Mouse (Mus musculus) midbrain, embryonic 12.5 days (tissue): ENCODE data around the gene Adamtsl1. TPM values are rescaled to one million over a fixed set of nuclear protein-coding genes. Genes with fewer than 3 reads are reported as not detected.

ENCODE experiments used
- ATAC-seq: fragments of 200-750 bp; cut with Nextera tagmentation; 2 replicates; pipeline ENCODE4 v1.8.0; 2017; ENCODE audit warnings: low read depth, moderate TSS enrichment, moderate library complexity; ENCODE audit not compliant: low FRiP score
- H3K27ac ChIP-seq: fragments of 300-500 bp; sonication (generic); replicated peaks from 2 replicates; pipeline ENCODE4 v1.5.1; 2016; ENCODE audit warnings: mild to moderate bottlenecking
- H3K27me3 ChIP-seq: fragments of 300-500 bp; sonication (generic); 2 replicates; pipeline ENCODE4 v1.6.1; 2016; ENCODE audit warnings: mild to moderate bottlenecking
- H3K36me3 ChIP-seq: fragments of 300-500 bp; sonication (generic); 2 replicates; pipeline ENCODE4 v1.6.1; 2016
- H3K4me1 ChIP-seq: fragments of 300-500 bp; sonication (generic); 2 replicates; pipeline ENCODE4 v1.6.1; 2016
- H3K4me2 ChIP-seq: fragments of 300-500 bp; sonication (generic); replicated peaks from 2 replicates; pipeline ENCODE4 v1.6.1; 2016; ENCODE audit warnings: mild to moderate bottlenecking, moderate library complexity
- H3K4me3 ChIP-seq: fragments of 300-500 bp; sonication (generic); 2 replicates; pipeline ENCODE4 v1.5.1; 2016; ENCODE audit warnings: mild to moderate bottlenecking
- H3K9ac ChIP-seq: fragments of 300-500 bp; sonication (generic); replicated peaks from 2 replicates; pipeline ENCODE4 v1.6.1; 2016; ENCODE audit warnings: mild to moderate bottlenecking, moderate library complexity
- H3K9me3 ChIP-seq: fragments of 300-500 bp; sonication (generic); 2 replicates; pipeline ENCODE4 v1.6.1; 2016; ENCODE audit warnings: mild to moderate bottlenecking
- WGBS: fragments of 180-500 bp; shearing (Covaris S2); methylation state at CpG from one replicate; pipeline ENCODE4 v1.1.7; 2016; 5-methylcytosine and 5-hydroxymethylcytosine counted together
- polyA plus RNA-seq: library from polyadenylated mRNA; unstranded; fragments of >200 nt; fragmentation: Nextera tagmentation; extraction: Ambion mirVana; gene quantifications from 2 replicates; pipeline ENCODE4 v1.2.1, GENCODE M21; 2016

Gene Adamtsl1
- polyA plus RNA-seq, 1 experiment from 2014 or later: 10.2 TPM

DNA sequence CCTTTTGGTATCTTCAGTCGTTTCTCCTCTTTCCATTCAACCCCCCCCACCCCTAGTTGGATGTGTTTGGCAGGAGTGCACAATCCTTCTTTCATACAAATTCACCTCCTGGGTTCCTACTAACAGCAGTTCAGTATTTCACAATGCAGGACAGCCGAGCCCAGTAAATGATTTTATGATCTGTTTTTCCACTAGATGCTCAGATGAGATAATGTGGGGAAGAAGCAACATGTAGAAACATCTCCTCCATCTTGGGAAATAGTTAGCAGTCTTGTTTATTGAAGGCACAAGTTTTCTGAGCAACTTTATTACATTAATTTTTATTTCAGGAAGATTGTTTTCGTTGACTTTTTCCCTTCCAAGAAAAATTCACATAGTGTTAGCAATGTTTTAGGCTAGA is 40.7 kb downstream of the Adamtsl1 start:
- no peak overlapping the region for H3K4me2 ChIP-seq
- H3K4me3 ChIP-seq: no peak overlapping the region
- no peaks in the 10 kb centered on the region for H3K36me3 ChIP-seq
- no peak overlapping the region for H3K27ac ChIP-seq
- no peaks in the 10 kb centered on the region for H3K9me3 ChIP-seq
- H3K4me1 ChIP-seq: no peaks in the 10 kb centered on the region
- WGBS: 84% methylated on average over 3 of the region's 3 CpGs
- H3K9ac ChIP-seq: no peak overlapping the region
- no peaks in the 10 kb centered on the region for H3K27me3 ChIP-seq
- ATAC-seq: no peak

- H3K27ac ChIP-seq: no peak overlapping the region
- H3K9me3 ChIP-seq: no peaks in the 10 kb centered on the region
- H3K27me3 ChIP-seq: no peaks in the 10 kb centered on the region
- H3K4me3 ChIP-seq: no peak overlapping the region
- no peaks in the 10 kb centered on the region for H3K4me1 ChIP-seq
- H3K4me2 ChIP-seq: no peak overlapping the region
- no peak for ATAC-seq
- H3K9ac ChIP-seq: no peak overlapping the region
- 91% methylated on average over 6 of the region's 6 CpGs for WGBS
- no peaks in the 10 kb centered on the region for H3K36me3 ChIP-seq
Measured at GRCm38 (mm10) chr4:85559753-85560152, 45.8 kb downstream of the Adamtsl1 start.

GRCm38 (mm10) chr4:85585426-85585825 is 71.5 kb downstream of the Adamtsl1 start:
- 91% methylated on average over 2 of the region's 2 CpGs for WGBS
- no peaks in the 10 kb centered on the region for H3K4me1 ChIP-seq
- no peak overlapping the region for H3K9ac ChIP-seq
- H3K27me3 ChIP-seq: no peaks in the 10 kb centered on the region
- H3K9me3 ChIP-seq: no peaks in the 10 kb centered on the region
- H3K4me3 ChIP-seq: no peak overlapping the region
- H3K27ac ChIP-seq: no peak overlapping the region
- no peak for ATAC-seq
- H3K4me2 ChIP-seq: no peak overlapping the region
- H3K36me3 ChIP-seq: no peaks in the 10 kb centered on the region

GRCm38 (mm10) chr4:85588928-85589327 is 75.0 kb downstream of the Adamtsl1 start:
- Histone ChIP-seq H3K27ac (no peak overlapping the region), H3K9me3 (no peaks in the 10 kb centered on the region), H3K4me1 (no peaks in the 10 kb centered on the region), H3K27me3 (no peaks in the 10 kb centered on the region), H3K4me3 (no peak overlapping the region), H3K36me3 (no peaks in the 10 kb centered on the region), H3K4me2 (no peak overlapping the region), H3K9ac (no peak overlapping the region)
- WGBS: 82% methylated on average over 4 of the region's 4 CpGs
- ATAC-seq: no peak

- Histone ChIP-seq H3K36me3 (no peaks in the 10 kb centered on the region), H3K9ac (no peak overlapping the region), H3K4me3 (no peak overlapping the region), H3K27me3 (no peaks in the 10 kb centered on the region), H3K4me2 (no peak overlapping the region), H3K27ac (no peak overlapping the region), H3K9me3 (no peaks in the 10 kb centered on the region), H3K4me1 (no peaks in the 10 kb centered on the region)
- no peak for ATAC-seq
- WGBS: 82% methylated on average over 7 of the region's 7 CpGs
Measured at GRCm38 (mm10) chr4:85591037-85591436, 77.1 kb downstream of the Adamtsl1 start.

DNA sequence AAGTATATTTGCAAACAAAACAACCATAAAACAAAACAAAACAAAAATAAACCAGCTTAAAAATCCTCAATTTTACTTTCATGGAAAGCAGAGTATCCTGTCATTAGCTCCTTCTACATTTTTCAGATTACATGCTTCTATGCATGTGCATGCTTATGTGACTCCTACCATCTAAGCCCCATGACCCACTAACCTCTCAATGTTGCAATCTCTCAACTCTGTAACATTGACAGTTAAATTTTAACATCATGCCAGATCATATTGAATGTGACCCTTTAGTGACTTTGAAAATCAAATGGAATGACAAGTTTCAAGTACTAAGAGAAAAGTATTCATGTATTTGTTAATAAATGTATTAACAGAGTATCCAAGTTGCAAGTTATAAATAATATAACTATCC is 80.2 kb downstream of the Adamtsl1 start:
- H3K9me3 ChIP-seq: no peaks in the 10 kb centered on the region
- H3K27ac ChIP-seq: no peak overlapping the region
- no peaks in the 10 kb centered on the region for H3K4me1 ChIP-seq
- H3K36me3 ChIP-seq: no peaks in the 10 kb centered on the region
- H3K27me3 ChIP-seq: no peaks in the 10 kb centered on the region
- no peak overlapping the region for H3K4me3 ChIP-seq
- no peak overlapping the region for H3K4me2 ChIP-seq
- ATAC-seq: no peak
- no peak overlapping the region for H3K9ac ChIP-seq

GRCm38 (mm10) chr4:85613331-85613730 is 99.4 kb downstream of the Adamtsl1 start:
- WGBS: 77% methylated on average over 3 of the region's 3 CpGs
- H3K4me2 ChIP-seq: no peak overlapping the region
- H3K9ac ChIP-seq: no peak overlapping the region
- no peaks in the 10 kb centered on the region for H3K27me3 ChIP-seq
- no peak overlapping the region for H3K4me3 ChIP-seq
- no peak for ATAC-seq
- no peaks in the 10 kb centered on the region for H3K36me3 ChIP-seq
- no peak overlapping the region for H3K27ac ChIP-seq
- H3K9me3 ChIP-seq: no peaks in the 10 kb centered on the region
- no peaks in the 10 kb centered on the region for H3K4me1 ChIP-seq

DNA sequence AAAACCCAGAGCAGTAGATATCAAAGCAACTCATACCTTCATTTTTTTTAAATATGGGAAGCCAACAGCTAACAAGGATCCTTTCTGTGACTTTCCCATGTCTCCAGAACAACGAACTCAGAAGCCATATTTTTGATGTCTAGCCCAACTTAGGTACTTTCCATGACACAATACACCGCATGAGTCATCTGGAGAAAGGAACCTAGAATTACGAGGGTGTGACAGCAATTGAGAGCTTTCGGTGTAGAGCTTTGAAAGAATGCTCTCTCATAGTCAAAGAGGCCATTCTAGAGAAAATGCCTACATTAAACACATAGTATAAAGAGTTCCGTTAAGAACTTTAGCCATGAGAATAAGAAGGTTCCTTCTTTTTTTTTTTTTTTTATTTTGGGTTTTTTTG is 104.8 kb downstream of the Adamtsl1 start:
- Histone ChIP-seq H3K9ac (no peak overlapping the region), H3K27ac (no peak overlapping the region), H3K4me1 (no peaks in the 10 kb centered on the region), H3K4me2 (no peak overlapping the region), H3K4me3 (no peak overlapping the region), H3K27me3 (no peaks in the 10 kb centered on the region), H3K9me3 (0 out of 2 replicates have a peak, but pooled peaks cover 3% of the 10 kb centered on the region), H3K36me3 (no peaks in the 10 kb centered on the region)
- 92% methylated on average over 5 of the region's 5 CpGs for WGBS
- ATAC-seq: no peak

GRCm38 (mm10) chr4:85619261-85619660 is 105.3 kb downstream of the Adamtsl1 start:
- Histone ChIP-seq H3K27me3 (no peaks in the 10 kb centered on the region), H3K4me2 (no peak overlapping the region), H3K9ac (no peak overlapping the region), H3K4me1 (no peaks in the 10 kb centered on the region), H3K27ac (no peak overlapping the region), H3K36me3 (no peaks in the 10 kb centered on the region), H3K9me3 (0 out of 2 replicates have a peak, but pooled peaks cover 3% of the 10 kb centered on the region), H3K4me3 (no peak overlapping the region)
- 89% methylated on average over 3 of the region's 3 CpGs for WGBS
- no peak for ATAC-seq

DNA sequence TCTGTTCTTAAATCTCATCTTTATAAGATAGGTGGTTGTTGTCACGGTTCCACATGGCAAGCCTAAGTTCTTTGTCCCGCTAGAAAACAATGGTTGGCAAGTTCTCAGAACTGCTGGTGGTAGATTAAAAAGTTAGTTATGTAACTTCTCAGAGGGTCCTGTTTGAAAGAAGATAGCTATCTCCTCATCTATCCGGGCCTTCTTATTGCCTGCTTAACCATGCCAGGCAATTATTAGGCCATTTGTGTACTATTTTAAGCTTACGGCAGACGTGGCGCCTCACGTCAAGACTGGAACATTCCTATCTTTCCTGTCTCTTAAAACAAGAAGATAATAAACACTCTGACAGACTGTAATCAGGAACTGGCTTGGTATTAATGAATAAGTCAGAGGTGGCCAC is 115.4 kb downstream of the Adamtsl1 start:
- ATAC-seq: no peak
- Histone ChIP-seq H3K36me3 (no peaks in the 10 kb centered on the region), H3K27me3 (no peaks in the 10 kb centered on the region), H3K4me2 (no peak overlapping the region), H3K9ac (no peak overlapping the region), H3K27ac (no peak overlapping the region), H3K9me3 (no peaks in the 10 kb centered on the region), H3K4me1 (no peaks in the 10 kb centered on the region), H3K4me3 (no peak overlapping the region)
- WGBS: 90% methylated on average over 7 of the region's 7 CpGs

- H3K9me3 ChIP-seq: no peaks in the 10 kb centered on the region
- no peaks in the 10 kb centered on the region for H3K36me3 ChIP-seq
- 90% methylated on average over 5 of the region's 5 CpGs for WGBS
- no peak overlapping the region for H3K4me2 ChIP-seq
- no peaks in the 10 kb centered on the region for H3K27me3 ChIP-seq
- H3K9ac ChIP-seq: no peak overlapping the region
- H3K27ac ChIP-seq: no peak overlapping the region
- no peak for ATAC-seq
- no peak overlapping the region for H3K4me3 ChIP-seq
- H3K4me1 ChIP-seq: no peaks in the 10 kb centered on the region
Measured at GRCm38 (mm10) chr4:85669271-85669670, 155.3 kb downstream of the Adamtsl1 start.

DNA sequence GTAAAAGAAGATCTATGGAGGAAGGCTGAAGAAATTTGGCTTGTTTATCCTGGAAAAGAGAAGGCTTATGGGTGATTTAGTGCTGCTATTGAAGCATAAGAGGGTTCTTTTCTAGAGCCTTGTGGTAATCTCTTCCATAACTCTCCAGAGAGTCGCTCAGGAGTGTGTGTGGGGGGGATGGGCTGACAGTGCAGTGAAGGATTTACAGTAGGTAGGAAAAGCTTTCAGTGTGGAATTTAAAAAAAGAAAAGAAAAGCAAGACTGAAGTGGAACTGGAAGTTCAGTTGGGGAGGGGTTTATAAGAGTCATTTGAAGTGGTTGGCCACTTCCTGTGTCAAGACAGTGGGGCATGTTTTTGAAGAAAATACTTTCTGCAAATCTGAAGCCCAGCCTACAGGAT is 155.8 kb downstream of the Adamtsl1 start:
- WGBS: 85% methylated on average over 1 of the region's 1 CpGs
- Histone ChIP-seq H3K4me2 (no peak overlapping the region), H3K27ac (no peak overlapping the region), H3K9ac (no peak overlapping the region), H3K27me3 (no peaks in the 10 kb centered on the region), H3K4me1 (no peaks in the 10 kb centered on the region), H3K36me3 (no peaks in the 10 kb centered on the region), H3K9me3 (no peaks in the 10 kb centered on the region), H3K4me3 (no peak overlapping the region)
- no peak for ATAC-seq

- 53% methylated on average over 4 of the region's 4 CpGs for WGBS
- Histone ChIP-seq H3K36me3 (no peaks in the 10 kb centered on the region), H3K4me1 (no peaks in the 10 kb centered on the region), H3K9ac (no peak overlapping the region), H3K9me3 (no peaks in the 10 kb centered on the region), H3K27ac (no peak overlapping the region), H3K27me3 (no peaks in the 10 kb centered on the region), H3K4me2 (no peak overlapping the region), H3K4me3 (no peak overlapping the region)
- ATAC-seq: no peak
Measured at GRCm38 (mm10) chr4:85672290-85672689, 158.3 kb downstream of the Adamtsl1 start.
